26 mouse cellular contexts compared by ENCODE assay signal in the genomic region with DNA sequence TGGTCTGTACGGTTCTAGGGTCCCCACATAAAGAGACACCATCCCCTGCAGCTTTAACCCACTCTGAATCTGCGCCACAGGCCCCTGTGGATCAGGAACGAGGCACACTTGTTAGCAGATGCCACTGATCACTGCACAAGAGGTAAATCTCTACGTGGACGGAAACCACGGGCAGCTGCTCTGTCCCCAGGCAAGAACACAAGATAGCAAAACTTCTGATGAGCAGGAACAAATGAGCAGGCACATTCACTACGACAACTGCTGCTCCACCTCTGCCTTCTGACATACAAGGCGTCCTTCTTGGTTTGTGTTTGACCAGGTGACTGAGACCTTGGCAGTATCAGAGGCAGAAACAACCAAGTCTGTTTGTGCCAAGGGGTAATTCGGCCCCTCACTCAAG.
"Had no signal": no experiment of that assay in that cellular context is flagged by ENCODE, and none has a peak within 500 bp of the region (broad histone marks: within the 10 kb centered on the region; RNA-seq: fewer than 3 reads in every experiment).

No protein-coding gene starts in this region.

- DNase-seq: left cerebral cortex, postnatal 4 days; liver; liver, embryonic 13.5 days; liver, postnatal 0 days; lung, adult 2 months; lung, embryonic 14.5 days; lung, postnatal 10 days; lung, postnatal 14 days; lung, postnatal 36 days; lung, postnatal 4 days; midbrain, embryonic 14.5 days had no signal

- H3K4me3 ChIP-seq: left cerebral cortex, adult 2 months; limb, embryonic 10.5 days; limb, embryonic 12.5 days; limb, embryonic 13.5 days; limb, embryonic 15.5 days; liver, embryonic 12.5 days; liver, embryonic 13.5 days; liver, embryonic 15.5 days; lung, embryonic 15.5 days; megakaryocyte, embryonic 14.5 days; midbrain, embryonic 10.5 days; midbrain, embryonic 12.5 days; midbrain, embryonic 13.5 days; midbrain, embryonic 15.5 days had no signal

- H3K36me3 ChIP-seq: midbrain, embryonic 13.5 days; midbrain, embryonic 15.5 days had no signal

- H3K4me2 ChIP-seq: limb, embryonic 12.5 days; limb, embryonic 13.5 days; limb, embryonic 15.5 days; liver, embryonic 11.5 days; liver, embryonic 12.5 days; liver, embryonic 13.5 days; liver, embryonic 15.5 days; lung, embryonic 14.5 days; lung, embryonic 15.5 days; midbrain, embryonic 11.5 days; midbrain, embryonic 12.5 days; midbrain, embryonic 13.5 days; midbrain, embryonic 15.5 days had no signal

- H3K27me3 ChIP-seq: limb, embryonic 12.5 days; limb, embryonic 13.5 days; limb, embryonic 15.5 days; liver, embryonic 12.5 days; liver, embryonic 13.5 days; liver, embryonic 15.5 days; lung, embryonic 15.5 days; megakaryocyte, embryonic 14.5 days; midbrain, embryonic 12.5 days; midbrain, embryonic 13.5 days; midbrain, embryonic 15.5 days had no signal
